Mouse (Mus musculus) E14TG2a.4 (cell line): ENCODE data around the gene Prkn.

Experiments
- CTCF ChIP-seq: conservative IDR thresholded peaks from 2 replicates; pipeline ENCODE4 v1.5.1; 2014; ENCODE audit warnings: low read length
- NANOG ChIP-seq: IDR thresholded peaks from 2 replicates; pipeline ENCODE4 v1.6.1; 2014; ENCODE audit warnings: borderline replicate concordance, low read length, mixed read lengths
- POU5F1 ChIP-seq: IDR thresholded peaks from 2 replicates; pipeline ENCODE4 v1.6.1; 2014; ENCODE audit warnings: low read length, borderline replicate concordance

DNA sequence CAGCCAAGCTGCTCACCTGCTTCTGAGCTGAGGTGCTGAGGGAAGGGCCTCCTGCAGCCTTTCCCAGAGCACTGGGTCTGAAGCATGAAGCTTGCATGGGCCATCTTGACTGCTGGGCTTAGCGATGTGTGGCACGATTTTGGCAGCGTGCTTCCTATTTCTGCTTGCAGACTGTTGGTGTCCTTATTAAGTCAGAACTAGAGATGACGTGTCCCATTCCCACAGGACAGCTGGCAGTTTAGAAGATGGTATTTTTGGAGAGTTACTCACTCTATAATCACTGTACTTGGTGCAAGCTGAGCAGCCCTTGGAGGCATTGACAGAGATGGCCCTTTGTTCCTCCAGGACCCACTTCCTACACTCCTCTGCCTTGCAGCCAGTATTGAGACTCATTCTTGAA, 545.1 kb downstream of the Prkn start:
- TF ChIP-seq CTCF, result no peak
- TF ChIP-seq POU5F1, result no peak
- TF ChIP-seq NANOG, result no peak
